Mouse (Mus musculus) MEL (cell line): ENCODE measurements around the gene Gmfg. TPM values are rescaled to one million over a fixed set of nuclear protein-coding genes. Genes with fewer than 3 reads are reported as not detected.
A peak's percentile ranks its signal among the peaks of the same experiment; 100 is the strongest.

ENCODE experiments used
- DNase-seq: peaks from one replicate; pipeline ENCODE4 v3.0.0; 2011; ENCODE audit warnings: low read depth, low spot score
- H3K27ac ChIP-seq: 2 replicates; pipeline ENCODE4 v1.5.1; 2012; ENCODE audit warnings: low read depth, mild to moderate bottlenecking, control low read depth, low read length, moderate library complexity; ENCODE audit not compliant: control insufficient read depth
- H3K27me3 ChIP-seq, 2 experiments: fragments of 150-350 bp in 1 of 2; sonication (generic) in 1 of 2; 2 replicates each; pipeline ENCODE4 v1.6.1; 2012; ENCODE audit warnings: low read length in 2 of 2, mild to moderate bottlenecking in 2 of 2, improper control_type of control experiment in 1 of 2, moderate library complexity in 1 of 2; ENCODE audit not compliant: insufficient read depth in 2 of 2, control insufficient read depth in 1 of 2
- H3K36me3 ChIP-seq, 2 experiments: 2 replicates each; pipeline ENCODE4 v1.6.1; 2012 to 2014; ENCODE audit warnings: low read length in 2 of 2, improper control_type of control experiment in 1 of 2, inconsistent platforms in 1 of 2, mild to moderate bottlenecking in 1 of 2; ENCODE audit not compliant: insufficient read depth in 2 of 2, control insufficient read depth in 1 of 2
- H3K4me1 ChIP-seq, 2 experiments: fragments of 150-350 bp in 1 of 2; sonication (generic) in 1 of 2; 2 replicates each; pipeline ENCODE4 v1.6.1; 2012; ENCODE audit warnings: low read length in 2 of 2, improper control_type of control experiment in 1 of 2, mild to moderate bottlenecking in 1 of 2; ENCODE audit not compliant: insufficient read depth in 2 of 2, control insufficient read depth in 1 of 2
- H3K4me3 ChIP-seq, 2 experiments: fragments of 150-350 bp in 1 of 2; sonication (generic) in 1 of 2; 2 replicates each; pipeline ENCODE4 v1.5.1; 2012; ENCODE audit warnings: low read depth in 2 of 2, low read length in 2 of 2, mild to moderate bottlenecking in 2 of 2, moderate library complexity in 2 of 2, control low read depth in 1 of 2, improper control_type of control experiment in 1 of 2; ENCODE audit not compliant: control insufficient read depth in 1 of 2, insufficient read depth in 1 of 2
- H3K79me2 ChIP-seq: 2 replicates; pipeline ENCODE4 v1.6.1; 2012; ENCODE audit warnings: mild to moderate bottlenecking, low read length, moderate library complexity; ENCODE audit not compliant: control insufficient read depth, poor library complexity, insufficient read depth
- H3K9ac ChIP-seq: 2 replicates; pipeline ENCODE4 v1.6.1; 2012; ENCODE audit warnings: low read depth, mild to moderate bottlenecking, control low read depth, low read length, moderate library complexity; ENCODE audit not compliant: control insufficient read depth, poor library complexity, severe bottlenecking
- H3K9me3 ChIP-seq: fragments of 150-350 bp; sonication (generic); replicated peaks from 2 replicates; pipeline ENCODE4 v1.6.1; 2012; ENCODE audit warnings: mild to moderate bottlenecking, low read length, improper control_type of control experiment, moderate library complexity; ENCODE audit not compliant: insufficient read depth
- CHD1 ChIP-seq: IDR thresholded peaks from 2 replicates; pipeline ENCODE4 v1.6.1; 2012; ENCODE audit warnings: low read depth, mild to moderate bottlenecking, inconsistent platforms, low read length, improper control_type of control experiment
- CHD2 ChIP-seq: IDR thresholded peaks from 2 replicates; pipeline ENCODE4 v1.6.1; 2011; ENCODE audit warnings: low read length, improper control_type of control experiment
- E2F4 ChIP-seq: IDR thresholded peaks from 2 replicates; pipeline ENCODE4 v1.6.1; 2011; ENCODE audit warnings: low read depth, low read length, improper control_type of control experiment, borderline replicate concordance
- GABPA ChIP-seq: IDR thresholded peaks from 2 replicates; pipeline ENCODE4 v1.6.1; 2012; ENCODE audit warnings: low read depth, mild to moderate bottlenecking, inconsistent platforms, low read length, improper control_type of control experiment, moderate library complexity
- GATA1 ChIP-seq: IDR thresholded peaks from 2 replicates; pipeline ENCODE4 v1.6.1; 2011; ENCODE audit warnings: low read depth, low read length, improper control_type of control experiment
- KAT2A ChIP-seq: conservative IDR thresholded peaks from 2 replicates; pipeline ENCODE4 v1.6.1; 2012; ENCODE audit warnings: low read depth, low read length, improper control_type of control experiment, inconsistent platforms
- MAZ ChIP-seq: IDR thresholded peaks from 2 replicates; pipeline ENCODE4 v1.6.1; 2012; ENCODE audit warnings: low read depth, mild to moderate bottlenecking, inconsistent platforms, low read length, improper control_type of control experiment
- MXI1 ChIP-seq: IDR thresholded peaks from 2 replicates; pipeline ENCODE4 v1.6.1; 2011; ENCODE audit warnings: mild to moderate bottlenecking, low read depth, low read length, improper control_type of control experiment
- MYB ChIP-seq: IDR thresholded peaks from 2 replicates; pipeline ENCODE4 v1.6.1; 2011; ENCODE audit warnings: mild to moderate bottlenecking, low read depth, low read length, improper control_type of control experiment
- MYC ChIP-seq: IDR thresholded peaks from 2 replicates; pipeline ENCODE4 v1.6.1; 2011; ENCODE audit warnings: low read depth, mild to moderate bottlenecking, low read length, improper control_type of control experiment, moderate library complexity
- NELFE ChIP-seq: IDR thresholded peaks from 2 replicates; pipeline ENCODE4 v1.6.1; 2011; ENCODE audit warnings: low read depth, low read length, improper control_type of control experiment
- NRF1 ChIP-seq: IDR thresholded peaks from 2 replicates; pipeline ENCODE4 v1.6.1; 2014; ENCODE audit warnings: low read depth, mild to moderate bottlenecking, inconsistent platforms, low read length, improper control_type of control experiment, moderate library complexity; ENCODE audit not compliant: poor library complexity, insufficient read depth, severe bottlenecking
- POLR2A ChIP-seq, 2 experiments: IDR thresholded peaks; 2 replicates each; pipeline ENCODE4 v1.6.1; 2011 to 2012; ENCODE audit warnings: low read length in 2 of 2, mild to moderate bottlenecking in 2 of 2, control low read depth in 1 of 2, improper control_type of control experiment in 1 of 2, low read depth in 1 of 2, moderate library complexity in 1 of 2; ENCODE audit not compliant: control insufficient read depth in 1 of 2, insufficient read depth in 1 of 2, poor library complexity in 1 of 2
- POLR2AphosphoS2 ChIP-seq: IDR thresholded peaks from 2 replicates; pipeline ENCODE4 v1.6.1; 2011; ENCODE audit warnings: low read length, improper control_type of control experiment
- RAD21 ChIP-seq: IDR thresholded peaks from 2 replicates; pipeline ENCODE4 v1.6.1; 2011; ENCODE audit warnings: mild to moderate bottlenecking, low read depth, low read length, improper control_type of control experiment
- RCOR1 ChIP-seq: IDR thresholded peaks from 2 replicates; pipeline ENCODE4 v1.6.1; 2012; ENCODE audit warnings: low read depth, mild to moderate bottlenecking, inconsistent platforms, low read length, improper control_type of control experiment
- SIN3A ChIP-seq: IDR thresholded peaks from 2 replicates; pipeline ENCODE4 v1.6.1; 2012; ENCODE audit warnings: low read length, improper control_type of control experiment, inconsistent platforms
- TBP ChIP-seq: IDR thresholded peaks from 2 replicates; pipeline ENCODE4 v1.8.0; 2011; ENCODE audit warnings: low read depth, low read length, improper control_type of control experiment
- UBTF ChIP-seq: IDR thresholded peaks from 2 replicates; pipeline ENCODE4 v1.6.1; 2012; ENCODE audit warnings: low read depth, mild to moderate bottlenecking, inconsistent platforms, low read length, improper control_type of control experiment, moderate library complexity, borderline replicate concordance; ENCODE audit not compliant: insufficient read depth
- USF1 ChIP-seq: IDR thresholded peaks from 2 replicates; pipeline ENCODE4 v1.6.1; 2014; ENCODE audit warnings: low read depth, mild to moderate bottlenecking, inconsistent platforms, low read length, improper control_type of control experiment, moderate library complexity
- USF2 ChIP-seq, 2 experiments: IDR thresholded peaks; 2 replicates each; pipeline ENCODE4 v1.6.1; 2011 to 2012; ENCODE audit warnings: improper control_type of control experiment in 2 of 2, low read length in 2 of 2, borderline replicate concordance in 1 of 2, inconsistent platforms in 1 of 2, low read depth in 1 of 2, mild to moderate bottlenecking in 1 of 2; ENCODE audit not compliant: insufficient read depth in 1 of 2
- ZC3H11A ChIP-seq: IDR thresholded peaks from 2 replicates; pipeline ENCODE4 v1.6.1; 2012; ENCODE audit warnings: low read depth, mild to moderate bottlenecking, inconsistent platforms, low read length, improper control_type of control experiment
- ZKSCAN1 ChIP-seq: IDR thresholded peaks from 2 replicates; pipeline ENCODE4 v1.6.1; 2012; ENCODE audit warnings: low read depth, mild to moderate bottlenecking, inconsistent platforms, low read length, improper control_type of control experiment, moderate library complexity
- ZMIZ1 ChIP-seq: IDR thresholded peaks from 2 replicates; pipeline ENCODE4 v1.6.1; 2012; ENCODE audit warnings: low read depth, mild to moderate bottlenecking, inconsistent platforms, low read length, improper control_type of control experiment, moderate library complexity
- ZNF384 ChIP-seq: IDR thresholded peaks from 2 replicates; pipeline ENCODE4 v1.6.1; 2012; ENCODE audit warnings: low read depth, mild to moderate bottlenecking, inconsistent platforms, low read length, improper control_type of control experiment
- polyA plus RNA-seq, 2 experiments: library from polyadenylated mRNA; stranded (reverse) in 1 of 2; unstranded in 1 of 2; fragments of >175 nt in 1 of 2; fragments of >200 nt in 1 of 2; gene quantifications; 2 replicates each; pipeline versions ENCODE4 v1.2.1 to v1.2.4; 2012; ENCODE audit warnings: low replicate concordance in 2 of 2, low read depth in 1 of 2; ENCODE audit not compliant: insufficient read length in 2 of 2, insufficient read depth in 1 of 2, missing spikeins in 1 of 2
- total RNA-seq: library from RNA; depleted of rRNA; stranded (reverse); fragments of 300-350 nt; gene quantifications from 2 replicates; pipeline ENCODE4 v1.2.3, GENCODE M21; 2012

Gene Gmfg
- total and polyA plus RNA-seq, 3 experiments = 25.0 to 31.2 TPM; not detected in 1

DNA sequence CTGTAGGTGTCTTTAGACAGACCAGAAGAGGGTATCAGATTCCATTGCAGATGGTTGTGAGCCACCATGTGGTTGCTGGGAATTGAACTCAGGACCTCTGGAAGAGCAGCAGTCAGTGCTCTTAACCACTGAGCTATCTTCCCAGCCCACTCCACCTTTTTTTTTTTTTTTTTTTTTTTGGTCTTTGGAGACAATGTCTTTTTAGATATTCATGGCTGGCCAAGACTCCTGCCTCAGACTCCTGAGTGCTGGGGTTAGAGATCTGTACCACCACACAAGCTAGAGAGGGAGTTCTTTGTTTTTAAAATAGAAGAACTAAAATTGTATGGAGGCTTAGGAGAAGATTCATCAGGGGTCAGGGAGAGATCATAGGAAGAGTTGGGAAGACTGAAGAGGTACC, 717 bp downstream of the Gmfg start:
- Histone ChIP-seq H3K9me3 (no peaks in the 10 kb centered on the region), H3K9ac (no peak overlapping the region), H3K36me3 (peaks cover 0 to 48% of the 10 kb centered on the region in 2 experiments; a peak in 2 of 4 replicates), H3K4me1 (peaks cover 23 to 48% of the 10 kb centered on the region in 2 experiments)
- no peak for DNase-seq
- TF ChIP-seq RAD21 (no peak), RCOR1 (no peak), ZNF384 (peak; percentile 74), SIN3A (0 out of 2 replicates have a peak, but pooled peaks have one; percentile 16)
- TF ChIP-seq, all 39 proteins: peak for 2
- H3K79me2 ChIP-seq = peaks cover 7% of the 10 kb centered on the region
- H3K27me3 ChIP-seq = no peaks in the 10 kb centered on the region
- H3K4me3 ChIP-seq = no peak overlapping the region
- no peak overlapping the region for H3K27ac ChIP-seq

DNA sequence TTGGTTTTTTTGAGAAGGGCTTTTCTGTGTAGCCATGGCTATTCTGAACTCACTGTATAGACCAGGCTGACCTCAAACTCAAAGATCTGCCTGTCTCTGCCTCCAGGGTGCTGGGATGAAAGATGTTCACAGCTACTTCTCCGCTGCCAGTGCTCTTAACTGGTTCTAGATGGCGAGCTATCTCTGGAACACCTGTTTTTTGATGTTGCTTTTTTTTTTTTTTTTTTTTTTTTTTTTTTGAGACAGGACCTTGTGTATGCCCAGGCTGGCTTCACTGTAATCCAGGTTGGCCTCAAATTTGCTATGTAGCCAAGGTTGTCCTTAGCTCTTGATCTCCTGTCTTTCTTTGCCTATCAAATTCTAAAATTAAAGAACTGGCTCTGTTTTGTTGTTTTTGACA, 1.5 kb downstream of the Gmfg start:
- no peak for TF ChIP-seq MYC
- no peak for TF ChIP-seq GATA1
- TF ChIP-seq ZNF384 = peak; percentile 82
- H3K27me3 ChIP-seq = no peaks in the 10 kb centered on the region
- no peak overlapping the region for H3K27ac ChIP-seq
- no peak for DNase-seq
- H3K9ac ChIP-seq = no peak overlapping the region
- H3K4me3 ChIP-seq = no peak overlapping the region
- peaks cover 20 to 41% of the 10 kb centered on the region in 2 experiments for H3K4me1 ChIP-seq
- H3K36me3 ChIP-seq = peaks cover 0 to 44% of the 10 kb centered on the region in 2 experiments; a peak in 2 of 4 replicates
- H3K79me2 ChIP-seq = peaks cover 7% of the 10 kb centered on the region
- no peaks in the 10 kb centered on the region for H3K9me3 ChIP-seq

DNA sequence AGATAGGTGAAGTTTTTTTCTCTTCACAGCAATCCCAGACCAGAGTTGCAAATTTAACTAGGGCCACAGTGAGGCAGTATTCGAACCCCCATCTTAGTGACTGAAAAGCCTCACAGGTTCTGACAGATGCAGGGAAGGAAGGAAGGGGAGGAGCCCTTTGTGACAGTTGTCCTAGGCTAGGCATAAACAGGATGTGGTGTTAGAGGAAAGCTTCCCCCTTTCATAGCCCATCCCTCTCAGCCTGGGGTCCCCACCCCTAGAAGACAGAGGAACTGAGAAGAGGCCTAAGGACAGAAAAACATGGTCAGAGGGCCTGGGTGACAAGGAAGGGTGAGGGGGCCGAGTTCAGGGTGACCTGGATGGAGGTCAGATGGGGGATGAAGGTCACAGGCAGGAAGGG, 3.5 kb downstream of the Gmfg start:
- Histone ChIP-seq H3K4me1 (peaks cover 13 to 31% of the 10 kb centered on the region in 2 experiments), H3K4me3 (peak overlapping the region; percentile 10 to 12; a peak in 1 of 4 replicates), H3K79me2 (peaks cover 1% of the 10 kb centered on the region), H3K27me3 (no peaks in the 10 kb centered on the region), H3K27ac (peak overlapping the region; percentile 44), H3K9me3 (no peaks in the 10 kb centered on the region), H3K9ac (peak overlapping the region; percentile 24), H3K36me3 (peaks cover 0 to 30% of the 10 kb centered on the region in 2 experiments; a peak in 2 of 4 replicates)
- DNase-seq = peak; percentile 88
- no peak for TF ChIP-seq CHD1
- TF ChIP-seq MXI1 = no peak; the same call in 1 of the 2 replicates
- TF ChIP-seq KAT2A = no peak
- TF ChIP-seq MYC = no peak
- TF ChIP-seq UBTF = no peak
- TF ChIP-seq GATA1 = no peak
- TF ChIP-seq USF1 = no peak
- TF ChIP-seq ZC3H11A = peak; percentile 45; the same call in 1 of the 2 replicates
- TF ChIP-seq MYB = no peak; the same call in 1 of the 2 replicates
- peak; percentile 33; the same call in 1 of the 2 replicates for TF ChIP-seq TBP
- no peak for TF ChIP-seq POLR2AphosphoS2
- TF ChIP-seq USF2 (IDR thresholded peaks at IDR 0.05; ENCODE audit: borderline replicate concordance in 1 of 2, insufficient read depth in 1 of 2, low read depth in 1 of 2, low read length in 2 of 2) = no peak
- no peak for TF ChIP-seq NRF1
- TF ChIP-seq ZKSCAN1 = no peak; the same call in 1 of the 2 replicates
- TF ChIP-seq MAZ = peak; percentile 33; the same call in 1 of the 2 replicates
- TF ChIP-seq RCOR1 = peak; percentile 49; the same call in 1 of the 2 replicates
- TF ChIP-seq NELFE = no peak
- peak in 1 of 2 experiments; percentile 24; a peak in 1 of 4 replicates for TF ChIP-seq POLR2A (IDR thresholded peaks at IDR 0.05; ENCODE audit: control insufficient read depth in 1 of 2, insufficient read depth in 1 of 2, low read depth in 1 of 2, low read length in 2 of 2, poor library complexity in 1 of 2)
- TF ChIP-seq GABPA = no peak
- no peak for TF ChIP-seq ZMIZ1
- TF ChIP-seq E2F4 = no peak
- no peak for TF ChIP-seq CHD2
